18 mouse cellular contexts compared by ENCODE assay signal in the genomic region with DNA sequence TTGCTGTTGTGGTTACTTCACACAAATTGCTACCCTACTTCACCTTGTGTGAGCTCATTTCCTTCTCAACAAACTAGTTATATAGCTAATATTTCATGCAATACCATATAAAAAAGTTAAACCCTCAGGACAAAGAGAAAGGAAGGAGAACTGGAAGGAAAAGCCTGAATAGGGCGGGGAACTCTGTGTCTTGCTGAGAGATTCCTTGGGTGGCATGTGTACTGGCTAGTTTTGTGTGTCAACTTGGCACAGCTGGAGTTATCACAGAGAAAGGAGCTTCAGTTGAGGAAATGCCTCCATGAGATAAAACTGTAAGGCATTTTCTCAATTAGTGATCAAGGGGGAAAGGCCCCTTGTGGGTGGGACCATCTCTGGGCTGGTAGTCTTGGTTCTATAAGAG. TPM values are rescaled to one million over a fixed set of nuclear protein-coding genes. Genes with fewer than 3 reads are reported as not detected.
"Had no signal": no experiment of that assay in that cellular context is flagged by ENCODE, and none has a peak within 500 bp of the region (broad histone marks: within the 10 kb centered on the region; RNA-seq: fewer than 3 reads in every experiment).

No protein-coding gene starts in this region.

RNA-seq across cellular contexts. Expression of gene Fhl5, which starts 8.9 kb away (rescaled TPM):
- polyA plus RNA-seq: limb, embryonic 10.5 days; limb, embryonic 11.5 days; limb, embryonic 12.5 days; limb, embryonic 13.5 days; limb, embryonic 15.5 days; liver, adult 2 months; liver, postnatal 0 days; lung, embryonic 14.5 days; macrophage; midbrain, embryonic 10.5 days; midbrain, embryonic 11.5 days; midbrain, embryonic 12.5 days; midbrain, embryonic 13.5 days; midbrain, embryonic 16.5 days; myocyte; neural tube, embryonic 11.5 days; neural tube, embryonic 12.5 days; neural tube, embryonic 13.5 days had no signal
